Mouse (Mus musculus) neural tube, embryonic 12.5 days (tissue): ENCODE results near the gene Shq1. TPM values are rescaled to one million over a fixed set of nuclear protein-coding genes. Genes with fewer than 3 reads are reported as not detected.

Experiments used
- ATAC-seq: fragments of 200-750 bp; cut with Nextera tagmentation; 2 replicates; pipeline ENCODE4 v1.8.0; 2017; ENCODE audit warnings: low read depth, mild to moderate bottlenecking, moderate TSS enrichment, moderate library complexity; ENCODE audit not compliant: low FRiP score
- H3K27ac ChIP-seq: fragments of 300-500 bp; sonication (generic); 2 replicates; pipeline ENCODE4 v1.5.1; 2016
- H3K27me3 ChIP-seq: fragments of 300-500 bp; sonication (generic); replicated peaks from 2 replicates; pipeline ENCODE4 v1.6.1; 2016; ENCODE audit warnings: mild to moderate bottlenecking
- H3K36me3 ChIP-seq: fragments of 300-500 bp; sonication (generic); 2 replicates; pipeline ENCODE4 v1.6.1; 2016; ENCODE audit warnings: mild to moderate bottlenecking
- H3K4me1 ChIP-seq: fragments of 300-500 bp; sonication (generic); 2 replicates; pipeline ENCODE4 v1.6.1; 2016
- H3K4me2 ChIP-seq: fragments of 300-500 bp; sonication (generic); replicated peaks from 2 replicates; pipeline ENCODE4 v1.6.1; 2016; ENCODE audit warnings: mild to moderate bottlenecking
- H3K4me3 ChIP-seq: fragments of 300-500 bp; sonication (generic); 2 replicates; pipeline ENCODE4 v1.5.1; 2016
- H3K9ac ChIP-seq: fragments of 300-500 bp; sonication (generic); 2 replicates; pipeline ENCODE4 v1.6.1; 2016; ENCODE audit warnings: mild to moderate bottlenecking
- H3K9me3 ChIP-seq: fragments of 300-500 bp; sonication (generic); 2 replicates; pipeline ENCODE4 v1.6.1; 2016; ENCODE audit warnings: mild to moderate bottlenecking
- WGBS: fragments of 180-500 bp; shearing (Covaris S2); methylation state at CpG from one replicate; pipeline ENCODE4 v1.1.7; 2016; 5-methylcytosine and 5-hydroxymethylcytosine counted together
- polyA plus RNA-seq: library from polyadenylated mRNA; unstranded; fragments of >200 nt; fragmentation: Nextera tagmentation; extraction: Ambion mirVana; gene quantifications from 2 replicates; pipeline ENCODE4 v1.2.1, GENCODE M21; 2016

The Shq1 gene
- 12.8 and 13.5 TPM in 2 replicates for polyA plus RNA-seq

- Histone ChIP-seq H3K9me3 (no peaks in the 10 kb centered on the region), H3K4me2 (peak within 1 kb of the TSS; percentile 95), H3K36me3 (no peaks in the 10 kb centered on the region), H3K27ac (no peak within 1 kb of the TSS), H3K4me1 (peaks cover 4% of the 10 kb centered on the region; the same call in 1 of the 2 replicates), H3K9ac (peak within 1 kb of the TSS; percentile 62), H3K27me3 (no peaks in the 10 kb centered on the region), H3K4me3 (peak within 1 kb of the TSS; percentile 82)
- peak; percentile 93 for ATAC-seq
- WGBS = under 1% methylated on average over 49 of the region's 49 CpGs
Measured at GRCm38 (mm10) chr6:100670880-100671344, at the start of gene Shq1. TSS of gene Shq1 (minus strand) at chr6:100671157.

DNA sequence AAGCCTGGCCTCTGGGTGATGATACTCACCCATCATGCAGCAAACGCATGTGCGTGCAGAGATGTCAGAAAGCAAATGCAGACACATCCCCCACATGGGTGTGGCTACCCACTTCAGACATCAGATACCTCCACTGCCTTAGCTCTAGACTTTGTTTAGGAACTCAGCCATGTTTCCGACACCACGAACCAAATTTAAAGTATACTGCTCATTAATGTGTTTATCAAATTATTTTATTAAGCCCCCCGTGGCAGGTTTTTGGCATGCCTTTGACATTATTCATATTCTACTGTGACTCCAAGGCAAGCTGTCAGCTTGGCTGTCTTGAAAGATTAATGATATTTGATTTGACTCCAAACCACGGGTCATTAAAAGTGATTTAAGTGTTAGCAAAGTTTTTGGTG is 49.1 kb upstream of the Shq1 start:
- no peaks in the 10 kb centered on the region for H3K36me3 ChIP-seq
- no peak overlapping the region for H3K4me3 ChIP-seq
- no peaks in the 10 kb centered on the region for H3K27me3 ChIP-seq
- no peak overlapping the region for H3K27ac ChIP-seq
- no peak for ATAC-seq
- no peaks in the 10 kb centered on the region for H3K4me1 ChIP-seq
- no peak overlapping the region for H3K4me2 ChIP-seq
- 79% methylated on average over 6 of the region's 6 CpGs for WGBS
- no peak overlapping the region for H3K9ac ChIP-seq
- H3K9me3 ChIP-seq = no peaks in the 10 kb centered on the region

DNA sequence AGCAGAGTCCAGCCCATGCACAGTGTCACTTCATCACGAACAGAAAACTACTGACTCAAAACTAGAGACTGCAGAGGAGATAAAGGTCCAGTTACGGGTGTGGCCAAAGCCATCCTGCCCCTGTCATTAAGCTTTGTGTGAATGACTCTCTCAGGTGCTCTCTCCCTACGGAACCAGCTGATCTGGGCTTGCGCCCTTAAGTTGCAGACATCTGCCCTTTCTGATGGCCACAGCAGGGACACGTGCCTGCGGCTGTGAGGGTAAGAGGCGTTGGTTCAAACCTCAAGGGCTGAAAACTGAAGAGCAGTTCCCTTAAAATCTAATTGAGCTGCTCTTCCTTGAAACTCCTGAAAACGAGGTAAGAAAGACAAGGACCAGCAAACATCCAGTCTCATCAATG is 45.9 kb upstream of the Shq1 start:
- Histone ChIP-seq H3K27ac (no peak overlapping the region), H3K4me1 (no peaks in the 10 kb centered on the region), H3K27me3 (no peaks in the 10 kb centered on the region), H3K9ac (no peak overlapping the region), H3K4me2 (no peak overlapping the region), H3K9me3 (no peaks in the 10 kb centered on the region), H3K4me3 (no peak overlapping the region), H3K36me3 (no peaks in the 10 kb centered on the region)
- 81% methylated on average over 8 of the region's 8 CpGs for WGBS
- no peak for ATAC-seq

GRCm38 (mm10) chr6:100716152-100716551 is 45.2 kb upstream of the Shq1 start:
- H3K27me3 ChIP-seq = no peaks in the 10 kb centered on the region
- no peaks in the 10 kb centered on the region for H3K36me3 ChIP-seq
- no peak overlapping the region for H3K4me3 ChIP-seq
- H3K4me1 ChIP-seq = no peaks in the 10 kb centered on the region
- no peaks in the 10 kb centered on the region for H3K9me3 ChIP-seq
- ATAC-seq = no peak
- WGBS = 81% methylated on average over 7 of the region's 7 CpGs
- H3K9ac ChIP-seq = no peak overlapping the region
- no peak overlapping the region for H3K4me2 ChIP-seq
- no peak overlapping the region for H3K27ac ChIP-seq

DNA sequence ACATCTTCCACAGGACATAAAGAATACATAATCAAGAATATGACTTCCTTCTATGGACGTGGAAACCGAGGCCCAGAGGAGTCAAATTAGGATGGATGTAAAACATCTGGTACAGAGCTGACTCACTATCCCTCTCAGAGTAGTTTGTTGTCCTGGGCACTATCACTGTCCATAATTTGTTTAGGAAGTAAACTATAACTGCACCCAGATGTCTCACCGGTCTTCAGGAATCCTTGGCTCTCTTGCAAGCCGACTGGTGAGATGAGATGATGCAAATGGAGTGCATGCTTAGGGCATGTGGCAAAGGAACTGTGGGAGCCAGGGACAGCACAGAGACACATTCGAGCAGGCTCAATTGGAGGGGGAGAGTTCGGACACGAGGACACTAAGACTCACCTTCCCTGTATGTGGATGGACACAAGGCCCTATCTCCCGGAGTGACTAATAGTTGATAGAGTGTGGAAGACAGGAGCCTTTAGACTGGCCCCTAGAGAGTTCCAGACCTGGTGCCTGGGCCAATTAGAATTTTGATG is 44.4 kb upstream of the Shq1 start:
- WGBS = 88% methylated on average over 8 of the region's 8 CpGs
- no peak for ATAC-seq

GRCm38 (mm10) chr6:100710866-100711265 is 39.9 kb upstream of the Shq1 start:
- Histone ChIP-seq H3K4me2 (no peak overlapping the region), H3K36me3 (no peaks in the 10 kb centered on the region), H3K4me1 (no peaks in the 10 kb centered on the region), H3K9me3 (no peaks in the 10 kb centered on the region), H3K27me3 (peaks cover 2% of the 10 kb centered on the region; the same call in 1 of the 2 replicates), H3K27ac (no peak overlapping the region), H3K4me3 (no peak overlapping the region), H3K9ac (no peak overlapping the region)
- WGBS = 82% methylated on average over 5 of the region's 5 CpGs
- ATAC-seq = no peak

More for the DNA sequence above, 44.4 kb upstream of the Shq1 start:
- Histone ChIP-seq H3K4me3 (no peak overlapping the region), H3K4me1 (no peaks in the 10 kb centered on the region), H3K27me3 (no peaks in the 10 kb centered on the region), H3K9me3 (no peaks in the 10 kb centered on the region), H3K9ac (no peak overlapping the region), H3K36me3 (no peaks in the 10 kb centered on the region), H3K4me2 (no peak overlapping the region), H3K27ac (no peak overlapping the region)

- Histone ChIP-seq H3K27me3 (peaks cover 8% of the 10 kb centered on the region), H3K4me2 (no peak overlapping the region), H3K27ac (no peak overlapping the region), H3K9ac (no peak overlapping the region), H3K4me1 (peaks cover 5% of the 10 kb centered on the region; the same call in 1 of the 2 replicates), H3K36me3 (no peaks in the 10 kb centered on the region), H3K9me3 (no peaks in the 10 kb centered on the region), H3K4me3 (no peak overlapping the region)
- WGBS = 41% methylated on average over 4 of the region's 4 CpGs
- no peak for ATAC-seq
Measured at GRCm38 (mm10) chr6:100710170-100710569, 39.2 kb upstream of the Shq1 start.

GRCm38 (mm10) chr6:100709483-100709882 is 38.5 kb upstream of the Shq1 start:
- Histone ChIP-seq H3K9me3 (no peaks in the 10 kb centered on the region), H3K4me2 (no peak overlapping the region), H3K36me3 (no peaks in the 10 kb centered on the region), H3K27me3 (peaks cover 15% of the 10 kb centered on the region), H3K9ac (no peak overlapping the region), H3K27ac (no peak overlapping the region), H3K4me1 (peaks cover 8% of the 10 kb centered on the region; the same call in 1 of the 2 replicates), H3K4me3 (no peak overlapping the region)
- no peak for ATAC-seq
- WGBS = 21% methylated on average over 7 of the region's 7 CpGs

- Histone ChIP-seq H3K4me3 (no peak overlapping the region), H3K9me3 (no peaks in the 10 kb centered on the region), H3K27me3 (peaks cover 20% of the 10 kb centered on the region), H3K4me1 (peaks cover 8% of the 10 kb centered on the region; the same call in 1 of the 2 replicates), H3K27ac (no peak overlapping the region), H3K36me3 (no peaks in the 10 kb centered on the region), H3K9ac (no peak overlapping the region), H3K4me2 (no peak overlapping the region)
- no peak for ATAC-seq
- WGBS = 86% methylated on average over 9 of the region's 9 CpGs
Measured at GRCm38 (mm10) chr6:100708996-100709395, 38.0 kb upstream of the Shq1 start.

- H3K4me3 ChIP-seq = no peak overlapping the region
- no peak overlapping the region for H3K4me2 ChIP-seq
- WGBS = 82% methylated on average over 1 of the region's 1 CpGs
- no peaks in the 10 kb centered on the region for H3K9me3 ChIP-seq
- no peaks in the 10 kb centered on the region for H3K36me3 ChIP-seq
- H3K27ac ChIP-seq = no peak overlapping the region
- ATAC-seq = no peak
- no peak overlapping the region for H3K9ac ChIP-seq
- peaks cover 8% of the 10 kb centered on the region; the same call in 1 of the 2 replicates for H3K4me1 ChIP-seq
- peaks cover 20% of the 10 kb centered on the region for H3K27me3 ChIP-seq
Measured at GRCm38 (mm10) chr6:100708248-100708647, 37.3 kb upstream of the Shq1 start.

DNA sequence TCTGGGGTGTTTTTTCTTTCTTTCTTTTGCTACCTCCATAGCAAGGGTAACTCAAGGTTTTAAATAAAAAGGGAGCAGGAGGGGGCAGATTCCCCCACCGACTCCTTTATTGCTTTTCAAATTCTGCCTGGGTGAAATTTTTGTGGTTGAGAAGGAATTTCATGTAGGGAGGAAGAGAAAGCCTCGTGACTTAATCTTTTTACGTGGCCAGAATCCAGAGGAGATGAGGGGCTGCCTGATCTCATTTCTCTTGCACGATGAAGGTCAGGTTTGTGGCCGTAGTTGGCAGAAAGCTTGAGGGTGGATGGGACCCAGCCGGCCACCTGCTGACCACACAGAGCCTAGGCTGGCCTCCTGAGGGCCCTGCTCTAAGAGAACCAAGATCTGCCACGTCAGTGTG is 36.6 kb upstream of the Shq1 start:
- WGBS = 59% methylated on average over 7 of the region's 7 CpGs
- H3K4me3 ChIP-seq = no peak overlapping the region
- ATAC-seq = no peak

GRCm38 (mm10) chr6:100706861-100707260 is 35.9 kb upstream of the Shq1 start:
- no peak overlapping the region for H3K9ac ChIP-seq
- H3K27ac ChIP-seq = no peak overlapping the region
- H3K9me3 ChIP-seq = no peaks in the 10 kb centered on the region
- H3K4me1 ChIP-seq = peaks cover 8% of the 10 kb centered on the region; the same call in 1 of the 2 replicates
- no peak for ATAC-seq
- WGBS = 76% methylated on average over 6 of the region's 6 CpGs
- no peaks in the 10 kb centered on the region for H3K36me3 ChIP-seq
- no peak overlapping the region for H3K4me3 ChIP-seq
- H3K27me3 ChIP-seq = peaks cover 20% of the 10 kb centered on the region
- no peak overlapping the region for H3K4me2 ChIP-seq

More for the DNA sequence above, 36.6 kb upstream of the Shq1 start:
- Histone ChIP-seq H3K27ac (no peak overlapping the region), H3K36me3 (no peaks in the 10 kb centered on the region), H3K27me3 (peaks cover 20% of the 10 kb centered on the region), H3K9me3 (no peaks in the 10 kb centered on the region), H3K4me2 (no peak overlapping the region), H3K4me1 (peaks cover 8% of the 10 kb centered on the region; the same call in 1 of the 2 replicates), H3K9ac (no peak overlapping the region)

DNA sequence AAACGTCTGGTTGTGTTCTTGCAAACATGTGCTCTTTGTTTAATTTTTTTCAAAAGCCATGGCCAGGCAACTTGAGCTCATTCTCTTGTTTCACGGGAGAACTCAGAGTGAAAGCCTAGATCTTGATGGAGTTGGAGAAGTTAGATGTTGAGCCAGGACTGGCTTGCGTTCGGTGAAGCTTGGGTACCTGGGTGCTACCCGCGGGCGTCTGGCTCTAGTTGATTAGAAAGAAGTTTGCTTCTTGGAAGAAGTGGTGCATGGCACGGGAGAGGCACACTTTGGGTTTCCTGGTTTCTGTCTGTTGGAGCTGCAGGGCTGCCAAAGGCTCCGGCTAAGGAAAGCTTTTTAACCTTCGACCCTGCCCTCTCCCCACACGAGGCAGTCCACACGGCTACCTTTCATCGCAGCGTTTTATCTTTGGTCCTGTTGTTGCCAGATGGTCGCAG is 34.4 kb upstream of the Shq1 start:
- H3K4me3 ChIP-seq = peak overlapping the region; percentile 58
- no peaks in the 10 kb centered on the region for H3K9me3 ChIP-seq
- no peaks in the 10 kb centered on the region for H3K36me3 ChIP-seq
- H3K4me1 ChIP-seq = peaks cover 8% of the 10 kb centered on the region; the same call in 1 of the 2 replicates
- no peak overlapping the region for H3K27ac ChIP-seq
- 3% methylated on average over 15 of the region's 15 CpGs for WGBS
- peaks cover 20% of the 10 kb centered on the region for H3K27me3 ChIP-seq
- no peak overlapping the region for H3K9ac ChIP-seq
- H3K4me2 ChIP-seq = peak overlapping the region; percentile 89
- ATAC-seq = no peak
